Mouse (Mus musculus): ENCODE data around the gene Pmis2. TPM values are rescaled to one million over a fixed set of nuclear protein-coding genes. Genes with fewer than 3 reads are reported as not detected.

Gene Pmis2
- total and polyA plus RNA-seq, 3 experiments = not detected

DNA sequence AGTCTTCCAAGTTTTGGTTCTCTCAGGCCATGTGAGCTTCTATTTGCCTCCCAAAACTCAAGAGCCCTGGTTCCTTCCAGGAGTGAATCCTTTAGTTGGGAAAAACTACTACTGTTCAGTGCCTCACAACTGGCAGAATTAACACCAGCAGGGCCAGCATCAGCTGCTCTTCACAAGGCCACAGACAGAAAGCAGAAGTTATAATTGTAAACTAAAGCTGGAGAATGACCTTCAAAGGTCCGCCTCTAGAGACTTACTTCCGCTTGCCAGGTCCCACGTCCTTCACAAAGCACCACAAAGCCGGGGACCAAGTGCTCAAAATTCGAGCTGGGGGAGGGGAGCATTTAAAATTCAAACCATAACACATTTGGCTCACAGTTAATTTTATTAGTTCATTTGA lies 26.7 kb upstream of the Pmis2 start:
- DNase-seq (ENCODE audit: low read depth, low spot score) = peak; percentile 85
- Histone ChIP-seq H3K36me3 (ENCODE audit: control insufficient read depth in 1 of 2, insufficient read depth in 2 of 2, low read length in 2 of 2) (peaks cover 0 to 5% of the 10 kb centered on the region in 2 experiments; a peak in 2 of 4 replicates), H3K4me3 (ENCODE audit: control insufficient read depth in 1 of 2, insufficient read depth in 1 of 2, low read depth in 2 of 2, low read length in 2 of 2) (peak overlapping the region; percentile 42 to 52), H3K9ac (ENCODE audit: control insufficient read depth, low read depth, low read length, poor library complexity, severe bottlenecking) (peak overlapping the region; percentile 37), H3K4me1 (ENCODE audit: control insufficient read depth in 1 of 2, insufficient read depth in 2 of 2, low read length in 2 of 2) (peaks cover 0 to 10% of the 10 kb centered on the region in 2 experiments; a peak in 1 of 4 replicates), H3K79me2 (ENCODE audit: control insufficient read depth, insufficient read depth, low read length, poor library complexity) (no peaks in the 10 kb centered on the region), H3K27ac (ENCODE audit: control insufficient read depth, low read depth, low read length) (peak overlapping the region; percentile 42), H3K27me3 (ENCODE audit: control insufficient read depth in 1 of 2, insufficient read depth in 2 of 2, low read length in 2 of 2) (no peaks in the 10 kb centered on the region; a peak in 1 of 4 replicates), H3K9me3 (replicated peaks; ENCODE audit: insufficient read depth, low read length) (no peaks in the 10 kb centered on the region)
- TF ChIP-seq TAL1 (IDR thresholded peaks at IDR 0.05; ENCODE audit: low read length) (no peak), HCFC1 (IDR thresholded peaks at IDR 0.05; ENCODE audit: low read depth, low read length) (peak; percentile 69), MAZ (IDR thresholded peaks at IDR 0.05; ENCODE audit: low read depth, low read length) (no peak), MAFK (IDR thresholded peaks at IDR 0.05; ENCODE audit: borderline replicate concordance, low read depth, low read length) (no peak), USF2 (IDR thresholded peaks at IDR 0.05; ENCODE audit: borderline replicate concordance in 1 of 2, insufficient read depth in 1 of 2, low read depth in 1 of 2, low read length in 2 of 2) (no peak), NELFE (IDR thresholded peaks at IDR 0.05; ENCODE audit: low read depth, low read length) (no peak), BHLHE40 (IDR thresholded peaks at IDR 0.05; ENCODE audit: borderline replicate concordance, low read depth, low read length) (no peak), GABPA (IDR thresholded peaks at IDR 0.05; ENCODE audit: low read depth, low read length) (no peak), ZC3H11A (IDR thresholded peaks at IDR 0.05; ENCODE audit: low read depth, low read length) (no peak), KAT2A (conservative IDR thresholded peaks at IDR 0.05; ENCODE audit: low read depth, low read length) (no peak), JUND (IDR thresholded peaks at IDR 0.05; ENCODE audit: low read depth, low read length) (no peak), CHD1 (IDR thresholded peaks at IDR 0.05; ENCODE audit: low read depth, low read length) (no peak), TBP (IDR thresholded peaks at IDR 0.05; ENCODE audit: low read depth, low read length) (peak; percentile 25; the same call in 1 of the 2 replicates), ZMIZ1 (IDR thresholded peaks at IDR 0.05; ENCODE audit: low read depth, low read length) (no peak), RCOR1 (IDR thresholded peaks at IDR 0.05; ENCODE audit: low read depth, low read length) (no peak), ELF1 (IDR thresholded peaks at IDR 0.05; ENCODE audit: low read depth, low read length) (0 out of 2 replicates have a peak, but pooled peaks have one; percentile 16), UBTF (IDR thresholded peaks at IDR 0.05; ENCODE audit: borderline replicate concordance, insufficient read depth, low read depth, low read length) (no peak), TCF12 (IDR thresholded peaks at IDR 0.05; ENCODE audit: low read depth, low read length) (no peak), MAX (IDR thresholded peaks at IDR 0.05; ENCODE audit: low read length) (no peak), ETS1 (IDR thresholded peaks at IDR 0.05; ENCODE audit: low read depth, low read length) (peak; percentile 39; the same call in 1 of the 2 replicates), MXI1 (IDR thresholded peaks at IDR 0.05; ENCODE audit: low read depth, low read length) (no peak), CTCF (IDR thresholded peaks at IDR 0.05 in 2 of 3, conservative IDR thresholded peaks at IDR 0.05 in 1 of 3; ENCODE audit: control insufficient read depth in 1 of 3, insufficient read depth in 1 of 3, low read depth in 2 of 3, low read length in 3 of 3, poor library complexity in 1 of 3, severe bottlenecking in 1 of 3) (no peak), EP300 (IDR thresholded peaks at IDR 0.05; ENCODE audit: low read depth in 1 of 2, low read length in 2 of 2) (no peak), POLR2AphosphoS5 (IDR thresholded peaks at IDR 0.05; ENCODE audit: borderline replicate concordance, low read depth, low read length) (no peak), MYC (IDR thresholded peaks at IDR 0.05; ENCODE audit: low read depth, low read length) (no peak), GATA1 (IDR thresholded peaks at IDR 0.05; ENCODE audit: low read depth, low read length) (no peak), USF1 (IDR thresholded peaks at IDR 0.05; ENCODE audit: low read depth, low read length) (no peak), SIN3A (IDR thresholded peaks at IDR 0.05; ENCODE audit: low read length) (no peak), NRF1 (IDR thresholded peaks at IDR 0.05; ENCODE audit: insufficient read depth, low read depth, low read length, poor library complexity, severe bottlenecking) (no peak), POLR2A (IDR thresholded peaks at IDR 0.05; ENCODE audit: control insufficient read depth in 1 of 2, insufficient read depth in 1 of 2, low read depth in 1 of 2, low read length in 2 of 2, poor library complexity in 1 of 2) (peak in 1 of 2 experiments; percentile 17; a peak in 1 of 4 replicates), SMC3 (IDR thresholded peaks at IDR 0.05; ENCODE audit: low read depth, low read length) (no peak), MYB (IDR thresholded peaks at IDR 0.05; ENCODE audit: low read depth, low read length) (no peak), RAD21 (IDR thresholded peaks at IDR 0.05; ENCODE audit: low read depth, low read length) (no peak), E2F4 (IDR thresholded peaks at IDR 0.05; ENCODE audit: borderline replicate concordance, low read depth, low read length) (no peak), MEF2A (IDR thresholded peaks at IDR 0.05; ENCODE audit: extremely low read depth, insufficient replicate concordance, low read depth, low read length, poor library complexity, severe bottlenecking) (no peak), CHD2 (IDR thresholded peaks at IDR 0.05; ENCODE audit: low read length) (no peak), ZKSCAN1 (IDR thresholded peaks at IDR 0.05; ENCODE audit: low read depth, low read length) (no peak), POLR2AphosphoS2 (IDR thresholded peaks at IDR 0.05; ENCODE audit: low read length) (no peak)

Measured in MEL (cell line).